8 mouse cellular contexts compared by ENCODE assay signal in the genomic region with DNA sequence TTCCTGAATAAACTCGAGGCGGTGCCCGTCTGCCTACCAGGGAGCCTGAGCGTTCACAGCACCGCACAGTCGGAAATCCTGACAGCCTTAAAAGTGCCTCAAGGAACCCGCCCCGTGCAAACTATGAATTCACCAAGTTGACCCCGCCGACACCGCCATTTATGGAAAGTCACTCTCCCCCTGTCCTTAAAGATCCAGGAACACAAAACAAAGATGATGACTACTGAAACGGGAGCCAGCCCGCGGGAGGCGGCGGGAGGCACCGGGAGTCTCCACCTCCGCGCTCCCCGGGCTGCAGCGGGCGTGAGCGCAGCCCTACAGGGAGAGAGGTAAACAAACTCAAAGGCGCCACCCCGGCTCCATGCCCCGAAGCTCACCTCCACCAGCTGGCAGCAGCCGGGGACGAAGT. TPM values are rescaled to one million over a fixed set of nuclear protein-coding genes. Genes with fewer than 3 reads are reported as not detected.
DNase-seq lines count a peak whose midpoint lies in the region; ATAC-seq and TF ChIP-seq lines count a peak whose summit lies in the region.

No protein-coding gene starts in this region.

- peak overlapping the region; percentile 54 for H3K27ac ChIP-seq in bone marrow macrophage, adult 2 months (ENCODE audit: insufficient read depth, low read depth, low read length)
- H3K27ac ChIP-seq in forebrain, embryonic 16.5 days (ENCODE audit: low read length), result peak overlapping the region; percentile 75
- peak overlapping the region; percentile 90 for H3K27ac ChIP-seq in liver, embryonic 16.5 days (ENCODE audit: low read length)

- peak overlapping the region; percentile 76 for H3K9ac ChIP-seq in forebrain, embryonic 16.5 days (replicated peaks; ENCODE audit: low read depth, low read length)
- peak overlapping the region; percentile 76 for H3K9ac ChIP-seq in liver, embryonic 16.5 days (ENCODE audit: low read depth, low read length)

- H3K4me2 ChIP-seq in forebrain, embryonic 16.5 days (ENCODE audit: low read length), result peak overlapping the region; percentile 98
- H3K4me2 ChIP-seq in liver, embryonic 16.5 days (ENCODE audit: low read depth, low read length), result peak overlapping the region; percentile 91

- peak overlapping the region; percentile 84 for H3K4me3 ChIP-seq in bone marrow macrophage, adult 2 months (ENCODE audit: insufficient read depth, low read length)
- H3K4me3 ChIP-seq in forebrain, embryonic 16.5 days (replicated peaks; ENCODE audit: low read length), result peak overlapping the region; percentile 83
- peak overlapping the region; percentile 89 for H3K4me3 ChIP-seq in liver, embryonic 16.5 days (ENCODE audit: low read depth, low read length)

- H3K9me3 ChIP-seq in forebrain, embryonic 16.5 days (ENCODE audit: control insufficient read depth, low read length), result no peaks in the 10 kb centered on the region
- H3K9me3 ChIP-seq in liver, embryonic 16.5 days (replicated peaks; ENCODE audit: control insufficient read depth, low read length), result no peaks in the 10 kb centered on the region

- TF ChIP-seq CTCF in bone marrow macrophage, adult 2 months (IDR thresholded peaks at IDR 0.05; ENCODE audit: low read depth, low read length), result no peak

- H3K27me3 ChIP-seq in forebrain, embryonic 16.5 days (replicated peaks; ENCODE audit: control insufficient read depth, insufficient read depth, low read length), result no peaks in the 10 kb centered on the region
- H3K27me3 ChIP-seq in liver, embryonic 16.5 days (ENCODE audit: control insufficient read depth, insufficient read depth, low read depth, low read length), result no peaks in the 10 kb centered on the region

- peak; percentile 21 to 25 for DNase-seq in layer of hippocampus, postnatal 25 days (ENCODE audit: extremely low spot score in 1 of 2, low spot score in 1 of 2)
- DNase-seq in layer of hippocampus, postnatal 10 days (ENCODE audit: low spot score in 2 of 2), result no peak
- DNase-seq in adipocyte (ENCODE audit: low spot score), result no peak
- no peak for DNase-seq in cerebellum, postnatal 36 days

- under 1% methylated on average over 28 of the region's 28 CpGs for WGBS in forebrain, embryonic 16.5 days
- WGBS in liver, embryonic 16.5 days (ENCODE audit: insufficient replicate concordance), result under 1% methylated on average over 28 of the region's 28 CpGs

- ATAC-seq in forebrain, embryonic 16.5 days, result peak; percentile 73
- peak; percentile 85 for ATAC-seq in liver, embryonic 16.5 days (ENCODE audit: low read depth)
- ATAC-seq in granulocyte monocyte progenitor cell, adult 5-6 weeks (replicated peaks; ENCODE audit: poor library complexity, severe bottlenecking), result no peak

- peaks cover 15% of the 10 kb centered on the region for H3K4me1 ChIP-seq in bone marrow macrophage, adult 2 months (ENCODE audit: control insufficient read depth, insufficient read depth, low read length)
- H3K4me1 ChIP-seq in forebrain, embryonic 16.5 days (replicated peaks; ENCODE audit: control insufficient read depth, insufficient read depth, low read length), result peaks cover 36% of the 10 kb centered on the region
- H3K4me1 ChIP-seq in liver, embryonic 16.5 days (ENCODE audit: control insufficient read depth, low read depth, low read length), result peaks cover 26% of the 10 kb centered on the region

- H3K36me3 ChIP-seq in forebrain, embryonic 16.5 days (ENCODE audit: control insufficient read depth, insufficient read depth), result no peaks in the 10 kb centered on the region
- no peaks in the 10 kb centered on the region for H3K36me3 ChIP-seq in liver, embryonic 16.5 days (ENCODE audit: control insufficient read depth, insufficient read depth)

- TF ChIP-seq POLR2A in bone marrow macrophage, adult 2 months (IDR thresholded peaks at IDR 0.05; ENCODE audit: borderline replicate concordance, low read depth, low read length), result no peak

RNA-seq across cellular contexts. Expression of a gene that starts 2.9 kb away (rescaled TPM):
- 100 to 1,000 TPM; 124 to 125 TPM for total RNA-seq in layer of hippocampus, postnatal 25 days (2021)
- 10 to 100 TPM; 82.4 to 89.3 TPM for total RNA-seq in layer of hippocampus, postnatal 10 days (2021)
- polyA plus RNA-seq in bone marrow macrophage, adult 2 months (2012; ENCODE audit: insufficient read depth, insufficient read length, missing spikeins), result 70.7 and 71.6 TPM in 2 replicates
- 79.9 and 95.1 TPM in 2 replicates for polyA plus RNA-seq in forebrain, embryonic 16.5 days (2015; fragmentation: Nextera tagmentation; extraction: Ambion mirVana)
- 49.4 and 53.1 TPM in 2 replicates for polyA plus RNA-seq in liver, embryonic 16.5 days (2015; fragmentation: Nextera tagmentation; extraction: Ambion mirVana)
- total RNA-seq in granulocyte monocyte progenitor cell, adult 5-6 weeks (2014; fragmentation: Nextera tagmentation), result 76.7 and 94.3 TPM in 2 replicates
- 111 and 159 TPM in 2 replicates for total RNA-seq in granulocyte monocyte progenitor cell, adult 5-6 weeks (2017)

RNA-seq across cellular contexts. Expression of a gene that starts 41.1 kb away (rescaled TPM):
- total RNA-seq in layer of hippocampus, postnatal 25 days (2021), result under 1 TPM; 0.61 to 0.69 TPM
- 1 to 10 TPM; 3.0 to 3.2 TPM for total RNA-seq in layer of hippocampus, postnatal 10 days (2021)
- polyA plus RNA-seq in bone marrow macrophage, adult 2 months (2012; ENCODE audit: insufficient read depth, insufficient read length, missing spikeins), result 18.8 and 19.7 TPM in 2 replicates
- polyA plus RNA-seq in forebrain, embryonic 16.5 days (2015; fragmentation: Nextera tagmentation; extraction: Ambion mirVana), result 16.8 and 19.1 TPM in 2 replicates
- 45.2 and 53.3 TPM in 2 replicates for polyA plus RNA-seq in liver, embryonic 16.5 days (2015; fragmentation: Nextera tagmentation; extraction: Ambion mirVana)
- 11.1 and 27.0 TPM in 2 replicates for total RNA-seq in granulocyte monocyte progenitor cell, adult 5-6 weeks (2014; fragmentation: Nextera tagmentation)
- 71.2 and 85.8 TPM in 2 replicates for total RNA-seq in granulocyte monocyte progenitor cell, adult 5-6 weeks (2017)

RNA-seq across cellular contexts. Expression of a gene that starts 41.4 kb away (rescaled TPM):
- total RNA-seq in layer of hippocampus, postnatal 25 days (2021), result 10 to 100 TPM; 18.7 to 25.4 TPM
- total RNA-seq in layer of hippocampus, postnatal 10 days (2021), result 10 to 100 TPM; 24.1 to 25.0 TPM
- 26.5 and 28.3 TPM in 2 replicates for polyA plus RNA-seq in bone marrow macrophage, adult 2 months (2012; ENCODE audit: insufficient read depth, insufficient read length, missing spikeins)
- 69.9 and 81.5 TPM in 2 replicates for polyA plus RNA-seq in forebrain, embryonic 16.5 days (2015; fragmentation: Nextera tagmentation; extraction: Ambion mirVana)
- 63.3 and 68.0 TPM in 2 replicates for polyA plus RNA-seq in liver, embryonic 16.5 days (2015; fragmentation: Nextera tagmentation; extraction: Ambion mirVana)
- 77.5 and 108 TPM in 2 replicates for total RNA-seq in granulocyte monocyte progenitor cell, adult 5-6 weeks (2014; fragmentation: Nextera tagmentation)
- total RNA-seq in granulocyte monocyte progenitor cell, adult 5-6 weeks (2017), result 176 and 201 TPM in 2 replicates

Comparison
In these comparisons a context has a peak if more than half of its experiments do, and no peak if none do; other contexts are left out.
1. DNase-seq: peak in layer of hippocampus, postnatal 25 days (2 of 2); none in layer of hippocampus, postnatal 10 days (0 of 2), adipocyte (single experiment) and cerebellum, postnatal 36 days (0 of 2).
2. Peak in every context shown above with its lines, with median percentiles within 50 percentile points of each other: H3K27ac ChIP-seq and H3K4me3 ChIP-seq.